Mouse (Mus musculus): Measurements from ENCODE around the gene Gmeb2.

DNA sequence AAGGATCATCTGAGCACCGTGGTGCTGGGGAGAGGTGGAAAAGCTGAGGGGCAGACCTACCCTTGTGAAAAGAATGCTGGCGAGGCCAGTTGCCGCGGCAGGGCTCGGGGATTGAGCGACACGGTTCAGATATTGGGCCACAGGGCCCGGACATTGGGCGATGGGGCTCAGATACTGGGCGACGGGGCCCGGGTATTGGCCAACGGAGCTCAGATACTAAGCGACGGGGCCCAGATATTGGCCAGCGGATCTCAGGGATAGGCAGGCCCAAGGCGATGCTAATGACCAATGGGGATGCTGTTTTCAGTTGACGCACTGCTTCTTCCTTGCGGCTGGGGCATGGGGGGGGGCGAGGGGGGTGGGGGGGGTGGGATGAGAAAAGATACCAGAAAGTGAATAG is 56.7 kb downstream of the Gmeb2 start:
- TF ChIP-seq POLR2A (IDR thresholded peaks at IDR 0.05; ENCODE audit: borderline replicate concordance, extremely low read depth, insufficient read depth, insufficient read length, poor library complexity, severe bottlenecking) (no peak), CTCF (IDR thresholded peaks at IDR 0.05; ENCODE audit: borderline replicate concordance, extremely low read depth, insufficient read depth, insufficient read length) (no peak)

Measured in brain, embryonic 14.5 days (tissue).